Mouse (Mus musculus): ENCODE results near the gene Zswim3. TPM values are rescaled to one million over a fixed set of nuclear protein-coding genes. Genes with fewer than 3 reads are reported as not detected.

The Zswim3 gene
- polyA plus RNA-seq, 1 experiment from 2014 or later = 5.4 TPM

DNA sequence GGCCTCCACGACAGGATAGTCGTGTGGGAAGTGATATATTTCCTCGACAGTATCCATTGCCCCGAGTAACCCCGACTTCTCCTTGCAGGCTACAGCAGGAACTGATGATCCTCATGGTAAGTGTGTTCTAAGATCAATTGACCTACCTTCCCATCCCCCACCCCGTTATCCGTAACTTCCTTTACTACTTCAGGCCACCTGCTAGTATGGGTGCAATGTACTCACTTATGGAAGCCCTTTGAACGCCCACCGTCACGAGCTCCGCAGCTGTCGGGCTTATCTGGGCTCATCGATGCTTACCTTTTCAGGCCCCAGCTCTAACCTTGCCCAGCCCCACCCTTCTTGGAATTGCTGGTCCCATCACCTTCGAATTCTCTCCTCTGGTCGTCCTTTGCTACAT lies 34.6 kb upstream of the Zswim3 start:
- Histone ChIP-seq H3K27ac (ENCODE audit: poor library complexity, severe bottlenecking) (peak overlapping the region; percentile 61), H3K9me3 (replicated peaks) (no peaks in the 10 kb centered on the region), H3K4me1 (replicated peaks) (peaks cover 35% of the 10 kb centered on the region), H3K27me3 (replicated peaks) (no peaks in the 10 kb centered on the region), H3K36me3 (peaks cover 55% of the 10 kb centered on the region), H3K4me3 (peak overlapping the region; percentile 88), H3K9ac (peak overlapping the region; percentile 85), H3K4me2 (peak overlapping the region; percentile 95)
- ATAC-seq (ENCODE audit: insufficient number of reproducible peaks, low FRiP score) = no peak
- 2% methylated on average over 15 of the region's 15 CpGs for WGBS

DNA sequence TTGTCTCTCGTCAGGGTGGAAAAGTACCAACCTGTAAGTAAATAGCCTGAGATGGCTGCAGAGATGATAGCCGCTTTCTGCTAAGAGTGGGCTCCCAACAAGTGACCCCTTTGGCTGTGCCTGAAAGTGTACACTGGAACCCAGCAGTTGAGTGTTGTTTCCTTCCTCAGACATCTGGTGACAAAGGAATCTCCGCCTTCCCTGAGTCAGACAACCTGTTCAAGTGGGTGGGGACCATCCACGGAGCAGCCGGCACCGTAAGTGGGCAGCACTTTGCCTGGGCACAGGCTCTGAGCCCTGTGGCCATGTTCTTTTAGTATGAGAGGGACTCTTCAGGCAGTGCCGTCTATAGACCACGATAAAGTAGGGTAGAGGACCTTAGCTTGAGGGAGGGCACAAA lies 33.8 kb upstream of the Zswim3 start:
- peak overlapping the region; percentile 95 for H3K4me2 ChIP-seq
- peak overlapping the region; percentile 85 for H3K9ac ChIP-seq
- peak overlapping the region; percentile 88 for H3K4me3 ChIP-seq
- no peaks in the 10 kb centered on the region for H3K9me3 ChIP-seq (replicated peaks)
- H3K27ac ChIP-seq (ENCODE audit: poor library complexity, severe bottlenecking) = no peak overlapping the region
- 69% methylated on average over 8 of the region's 8 CpGs for WGBS
- peaks cover 47% of the 10 kb centered on the region for H3K36me3 ChIP-seq
- peaks cover 32% of the 10 kb centered on the region for H3K4me1 ChIP-seq (replicated peaks)
- no peaks in the 10 kb centered on the region for H3K27me3 ChIP-seq (replicated peaks)
- no peak for ATAC-seq (ENCODE audit: insufficient number of reproducible peaks, low FRiP score)

DNA sequence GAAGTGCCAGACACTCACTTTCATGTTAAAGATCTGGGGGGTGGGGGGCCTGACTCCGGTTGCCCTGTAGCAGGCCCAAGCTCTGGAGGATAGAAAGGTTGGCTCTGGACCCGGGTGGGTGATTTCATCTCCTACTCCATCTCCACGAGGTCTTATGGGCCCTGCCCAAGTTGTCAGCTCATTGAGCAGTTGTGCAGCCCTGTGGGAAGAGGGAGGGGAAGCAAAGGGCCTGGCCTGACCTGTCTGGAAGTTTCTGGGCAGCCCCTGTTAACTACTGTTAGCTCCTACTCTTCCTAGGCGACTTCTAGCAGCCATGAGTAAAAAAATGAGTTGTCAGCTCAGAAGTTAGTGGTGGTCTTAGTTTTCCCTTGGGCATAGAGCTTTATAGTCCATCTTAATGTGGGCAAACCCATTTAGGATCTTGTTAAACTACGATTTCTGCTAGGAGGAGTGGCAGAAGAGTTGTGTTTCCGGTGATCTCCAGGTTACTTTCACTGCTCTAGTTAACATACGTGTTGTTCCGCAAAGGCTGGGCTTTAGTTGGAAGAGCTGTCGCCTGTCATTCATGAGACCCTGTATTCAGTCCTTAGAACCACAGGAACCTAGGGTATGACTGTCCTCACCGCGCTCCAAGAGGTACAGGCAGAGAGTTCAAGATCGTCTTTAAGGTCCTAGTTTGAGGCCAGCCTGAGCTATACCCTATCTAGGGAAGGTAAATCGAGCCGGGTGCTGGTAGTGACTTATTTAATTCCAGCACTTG lies 31.5 kb upstream of the Zswim3 start:
- H3K27ac ChIP-seq (ENCODE audit: poor library complexity, severe bottlenecking) = no peak overlapping the region
- peaks cover 26% of the 10 kb centered on the region for H3K4me1 ChIP-seq (replicated peaks)
- no peak overlapping the region for H3K4me2 ChIP-seq
- 77% methylated on average over 14 of the region's 14 CpGs for WGBS
- H3K9me3 ChIP-seq (replicated peaks) = no peaks in the 10 kb centered on the region; the same call in 1 of the 2 replicates
- H3K36me3 ChIP-seq = peaks cover 24% of the 10 kb centered on the region
- no peak overlapping the region for H3K9ac ChIP-seq
- ATAC-seq (ENCODE audit: insufficient number of reproducible peaks, low FRiP score) = no peak
- H3K4me3 ChIP-seq = no peak overlapping the region
- peaks cover 13% of the 10 kb centered on the region; the same call in 1 of the 2 replicates for H3K27me3 ChIP-seq (replicated peaks)

DNA sequence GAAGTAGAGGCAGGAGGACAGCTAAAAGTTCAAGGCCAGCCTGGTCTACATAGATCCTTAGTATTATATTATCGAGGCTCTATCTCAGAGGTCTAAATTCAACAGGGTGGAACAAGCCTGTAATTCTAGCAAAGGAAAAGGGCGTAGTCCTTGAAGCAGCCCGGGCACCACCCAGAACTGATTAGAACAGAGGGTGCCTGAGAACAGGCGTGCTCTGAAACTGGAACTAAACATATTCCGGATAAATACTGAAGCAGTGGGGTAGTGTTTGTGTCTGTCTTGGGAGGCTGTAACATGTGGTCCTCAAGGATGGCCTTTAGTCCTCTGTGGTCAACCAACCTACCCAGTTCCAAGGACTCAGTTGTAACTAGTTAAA lies 30.9 kb upstream of the Zswim3 start:
- Histone ChIP-seq H3K4me2 (no peak overlapping the region), H3K9me3 (replicated peaks) (no peaks in the 10 kb centered on the region; the same call in 1 of the 2 replicates), H3K27me3 (replicated peaks) (peaks cover 13% of the 10 kb centered on the region; the same call in 1 of the 2 replicates), H3K4me3 (no peak overlapping the region), H3K27ac (ENCODE audit: poor library complexity, severe bottlenecking) (no peak overlapping the region), H3K4me1 (replicated peaks) (peaks cover 25% of the 10 kb centered on the region), H3K9ac (no peak overlapping the region), H3K36me3 (peaks cover 24% of the 10 kb centered on the region)
- no peak for ATAC-seq (ENCODE audit: insufficient number of reproducible peaks, low FRiP score)
- 64% methylated on average over 5 of the region's 5 CpGs for WGBS

DNA sequence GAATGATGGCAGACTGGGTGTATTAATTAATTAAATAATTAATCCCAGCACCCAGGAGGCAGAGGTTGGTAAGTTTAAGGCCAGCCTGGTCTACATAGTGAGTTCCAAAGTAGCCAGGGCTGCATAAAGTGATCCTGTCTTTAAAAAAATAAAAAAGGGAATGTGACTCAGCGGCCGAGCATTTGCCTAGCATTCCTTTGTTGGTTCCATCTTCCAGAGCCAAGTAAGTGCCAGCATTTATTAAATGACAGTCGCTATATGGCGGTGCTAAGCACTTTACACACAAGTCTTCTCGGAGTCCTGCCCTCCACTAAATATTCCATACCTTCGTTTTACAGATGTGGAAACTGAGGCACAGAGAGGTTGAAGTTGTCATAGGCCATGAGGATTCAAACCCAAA lies 28.8 kb upstream of the Zswim3 start:
- no peak for ATAC-seq (ENCODE audit: insufficient number of reproducible peaks, low FRiP score)

DNA sequence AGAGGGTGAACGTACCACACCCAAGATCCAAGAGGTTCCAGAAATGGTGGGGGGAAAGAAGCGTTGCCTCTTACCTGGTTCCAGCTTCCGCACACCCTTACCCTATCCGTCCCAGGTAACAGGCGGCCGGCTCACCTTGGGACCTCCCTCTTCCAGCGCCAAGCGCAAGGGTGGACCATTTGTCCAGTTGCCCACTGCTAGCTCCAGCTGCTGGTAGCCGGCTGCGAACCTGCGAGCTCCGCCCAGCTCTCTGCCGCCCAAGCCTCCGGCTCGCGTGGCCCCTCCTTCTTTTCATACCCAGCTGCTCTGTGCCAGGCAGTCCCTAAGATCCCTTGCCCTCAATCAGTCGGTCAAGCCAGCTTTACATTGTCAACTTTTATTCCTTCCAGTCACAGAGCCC lies 28.1 kb upstream of the Zswim3 start:
- H3K27me3 ChIP-seq (replicated peaks) = peaks cover 13% of the 10 kb centered on the region; the same call in 1 of the 2 replicates
- no peak for ATAC-seq (ENCODE audit: insufficient number of reproducible peaks, low FRiP score)
- no peak overlapping the region for H3K27ac ChIP-seq (ENCODE audit: poor library complexity, severe bottlenecking)
- peaks cover 8% of the 10 kb centered on the region for H3K4me1 ChIP-seq (replicated peaks)
- no peaks in the 10 kb centered on the region; the same call in 1 of the 2 replicates for H3K9me3 ChIP-seq (replicated peaks)
- WGBS = 60% methylated on average over 17 of the region's 17 CpGs
- H3K4me3 ChIP-seq = no peak overlapping the region
- peaks cover 16% of the 10 kb centered on the region for H3K36me3 ChIP-seq
- no peak overlapping the region for H3K4me2 ChIP-seq
- no peak overlapping the region for H3K9ac ChIP-seq

More for the DNA sequence above, 28.8 kb upstream of the Zswim3 start:
- Histone ChIP-seq H3K4me2 (no peak overlapping the region), H3K4me3 (no peak overlapping the region), H3K27ac (ENCODE audit: poor library complexity, severe bottlenecking) (no peak overlapping the region), H3K27me3 (replicated peaks) (peaks cover 13% of the 10 kb centered on the region; the same call in 1 of the 2 replicates), H3K9ac (no peak overlapping the region), H3K4me1 (replicated peaks) (peaks cover 15% of the 10 kb centered on the region), H3K9me3 (replicated peaks) (no peaks in the 10 kb centered on the region; the same call in 1 of the 2 replicates), H3K36me3 (peaks cover 23% of the 10 kb centered on the region)
- 80% methylated on average over 6 of the region's 6 CpGs for WGBS

DNA sequence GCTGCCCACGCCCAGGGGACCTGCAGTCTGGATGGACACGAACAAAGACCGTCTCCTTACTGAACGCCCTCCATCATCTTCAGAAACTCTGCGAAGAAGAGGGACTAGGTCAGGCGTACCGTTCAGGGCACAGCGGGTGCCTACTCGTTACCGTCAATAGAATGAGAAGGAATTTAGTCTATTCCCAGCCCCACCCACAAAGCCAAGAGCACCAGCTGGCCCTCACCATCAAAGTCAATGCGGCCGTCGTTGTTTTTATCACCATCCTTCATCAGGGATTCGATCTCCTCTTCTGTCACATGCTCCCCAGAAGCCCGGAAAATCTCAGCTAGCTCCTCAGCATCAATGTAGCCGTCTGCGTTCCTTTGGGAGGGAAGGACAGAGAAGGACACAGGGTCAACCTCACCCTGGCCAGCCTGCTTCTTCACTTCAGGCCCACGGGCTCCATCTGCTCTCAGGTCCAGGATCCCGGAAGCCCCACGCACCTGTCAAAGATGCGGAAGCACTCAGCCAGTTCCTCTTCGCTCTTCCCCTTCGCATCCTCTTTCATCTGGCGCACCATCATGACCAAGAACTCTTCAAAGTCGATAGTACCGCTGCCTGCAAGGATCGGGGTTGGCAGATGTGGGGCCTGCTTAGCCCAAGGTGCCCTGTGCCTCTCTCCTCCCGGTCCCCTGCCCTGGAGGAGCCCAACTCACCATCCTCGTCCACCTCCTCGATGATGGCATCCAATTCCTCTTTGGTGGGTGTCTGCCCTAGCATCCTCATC lies 27.5 kb upstream of the Zswim3 start:
- ATAC-seq (ENCODE audit: insufficient number of reproducible peaks, low FRiP score) = no peak

DNA sequence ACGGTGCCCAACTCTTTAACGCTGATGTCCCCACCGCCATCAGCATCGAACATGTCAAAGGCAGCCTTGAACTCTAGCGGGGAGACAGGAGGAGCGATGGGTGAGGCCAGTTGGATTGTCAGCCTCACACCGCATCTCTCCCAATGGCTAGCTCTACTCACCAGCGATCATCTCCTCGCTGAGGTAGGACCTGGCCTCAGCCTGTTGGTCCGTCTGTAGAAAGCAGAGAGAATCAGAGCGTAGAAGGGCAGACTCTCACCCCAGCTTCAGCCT lies 26.9 kb upstream of the Zswim3 start:
- H3K36me3 ChIP-seq = peaks cover 5% of the 10 kb centered on the region
- no peaks in the 10 kb centered on the region for H3K4me1 ChIP-seq (replicated peaks)
- no peak overlapping the region for H3K4me2 ChIP-seq
- no peak for ATAC-seq (ENCODE audit: insufficient number of reproducible peaks, low FRiP score)
- 86% methylated on average over 11 of the region's 11 CpGs for WGBS
- no peak overlapping the region for H3K4me3 ChIP-seq
- peaks cover 13% of the 10 kb centered on the region; the same call in 1 of the 2 replicates for H3K27me3 ChIP-seq (replicated peaks)
- H3K9me3 ChIP-seq (replicated peaks) = no peaks in the 10 kb centered on the region; the same call in 1 of the 2 replicates
- H3K27ac ChIP-seq (ENCODE audit: poor library complexity, severe bottlenecking) = no peak overlapping the region
- H3K9ac ChIP-seq = no peak overlapping the region

More for the DNA sequence above, 27.5 kb upstream of the Zswim3 start:
- WGBS = 76% methylated on average over 30 of the region's 30 CpGs
- H3K9ac ChIP-seq = no peak overlapping the region
- peaks cover 2% of the 10 kb centered on the region for H3K4me1 ChIP-seq (replicated peaks)
- H3K9me3 ChIP-seq (replicated peaks) = no peaks in the 10 kb centered on the region; the same call in 1 of the 2 replicates
- H3K4me3 ChIP-seq = no peak overlapping the region
- no peak overlapping the region for H3K27ac ChIP-seq (ENCODE audit: poor library complexity, severe bottlenecking)
- H3K4me2 ChIP-seq = no peak overlapping the region
- peaks cover 10% of the 10 kb centered on the region for H3K36me3 ChIP-seq
- peaks cover 13% of the 10 kb centered on the region; the same call in 1 of the 2 replicates for H3K27me3 ChIP-seq (replicated peaks)

DNA sequence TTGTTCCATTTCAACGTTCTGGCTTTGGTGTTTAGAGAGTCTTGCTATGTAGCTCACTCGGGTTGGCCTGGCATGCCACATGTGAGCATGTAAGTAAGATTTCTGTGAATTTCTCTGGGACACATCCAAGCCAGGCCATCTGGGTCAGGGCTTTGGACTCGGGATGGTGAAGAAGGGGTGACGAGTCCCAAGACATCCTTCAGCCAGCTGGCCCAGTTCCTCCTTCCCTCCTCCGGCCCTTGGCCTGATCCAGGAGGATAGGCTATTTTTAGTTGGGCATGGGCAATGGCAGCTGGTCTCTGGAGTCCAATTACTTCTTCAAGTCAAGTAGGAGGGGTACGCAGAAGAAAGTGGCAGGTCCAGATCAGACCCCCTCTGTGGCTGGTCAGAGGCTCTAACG lies 26.1 kb upstream of the Zswim3 start:
- 71% methylated on average over 7 of the region's 7 CpGs for WGBS

DNA sequence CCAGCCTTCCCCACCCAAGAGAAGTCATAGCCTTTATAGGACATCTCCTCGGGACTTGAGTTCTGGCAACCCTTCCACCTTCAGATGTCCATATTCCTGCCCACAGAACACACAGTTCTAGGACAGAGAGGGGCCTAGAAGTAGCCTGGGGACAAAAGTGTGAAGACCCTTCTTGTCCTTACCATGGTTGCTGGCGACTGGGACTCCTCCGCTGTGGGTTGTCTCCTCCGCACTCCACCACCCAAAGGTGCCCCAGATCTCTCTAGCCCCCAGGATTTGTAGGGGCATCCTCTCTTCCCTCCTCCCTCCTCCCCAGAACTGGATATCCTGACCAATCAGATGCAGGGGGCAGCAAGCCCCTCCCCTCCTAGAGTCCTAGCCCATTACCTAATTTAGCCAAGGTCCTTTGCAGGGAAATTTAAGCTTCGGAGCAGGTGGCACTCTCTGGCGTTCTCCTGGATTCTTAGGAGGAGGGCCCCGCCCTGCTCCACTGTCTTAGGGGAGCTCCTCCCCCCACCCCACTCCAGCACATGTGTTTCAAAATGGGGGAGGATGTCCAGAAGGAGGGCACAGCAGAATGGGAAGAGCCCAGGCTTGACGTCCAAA lies 25.3 kb upstream of the Zswim3 start, which contains the start of gene Tnnc2:
Gene Tnnc2 (minus strand): TSS at position 487 of the 606 bp plus-strand sequence.
- Histone ChIP-seq H3K36me3 (no peaks in the 10 kb centered on the region), H3K4me3 (no peak within 1 kb of the TSS), H3K4me2 (no peak within 1 kb of the TSS), H3K4me1 (replicated peaks) (peaks cover 1% of the 10 kb centered on the region), H3K27ac (ENCODE audit: poor library complexity, severe bottlenecking) (no peak within 1 kb of the TSS), H3K9ac (no peak within 1 kb of the TSS), H3K27me3 (replicated peaks) (peaks cover 13% of the 10 kb centered on the region; the same call in 1 of the 2 replicates), H3K9me3 (replicated peaks) (no peaks in the 10 kb centered on the region; the same call in 1 of the 2 replicates)
- no peak for ATAC-seq (ENCODE audit: insufficient number of reproducible peaks, low FRiP score)
- 65% methylated on average over 8 of the region's 8 CpGs for WGBS

More for the DNA sequence above, 26.1 kb upstream of the Zswim3 start:
- Histone ChIP-seq H3K4me1 (replicated peaks) (no peaks in the 10 kb centered on the region), H3K9me3 (replicated peaks) (no peaks in the 10 kb centered on the region; the same call in 1 of the 2 replicates), H3K4me3 (no peak overlapping the region), H3K9ac (no peak overlapping the region), H3K27ac (ENCODE audit: poor library complexity, severe bottlenecking) (no peak overlapping the region), H3K27me3 (replicated peaks) (peaks cover 13% of the 10 kb centered on the region; the same call in 1 of the 2 replicates), H3K36me3 (no peaks in the 10 kb centered on the region), H3K4me2 (no peak overlapping the region)
- ATAC-seq (ENCODE audit: insufficient number of reproducible peaks, low FRiP score) = no peak

DNA sequence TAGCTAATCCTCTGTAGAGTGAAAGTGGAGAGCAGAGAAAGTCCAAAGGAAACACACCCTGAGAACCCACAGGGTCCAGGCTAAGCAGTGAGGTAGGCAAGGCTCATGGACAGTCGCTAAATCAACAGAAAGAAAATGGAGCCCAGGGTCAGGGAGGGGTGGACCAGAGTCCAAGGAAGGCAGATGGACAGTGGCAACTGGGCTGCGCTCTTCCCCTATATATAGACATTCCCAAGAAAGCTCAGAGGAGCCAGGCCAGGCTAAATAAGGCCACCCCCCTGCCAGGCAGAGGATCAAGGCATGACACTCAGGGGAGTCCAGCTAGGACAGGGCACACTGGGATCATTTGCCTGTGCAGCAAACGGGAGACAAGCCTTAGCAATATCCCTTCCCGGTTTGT lies 23.0 kb upstream of the Zswim3 start:
- WGBS = 55% methylated on average over 4 of the region's 4 CpGs
- no peak for ATAC-seq (ENCODE audit: insufficient number of reproducible peaks, low FRiP score)
- Histone ChIP-seq H3K27ac (ENCODE audit: poor library complexity, severe bottlenecking) (no peak overlapping the region), H3K9ac (no peak overlapping the region), H3K27me3 (replicated peaks) (peaks cover 7% of the 10 kb centered on the region; the same call in 1 of the 2 replicates), H3K4me3 (no peak overlapping the region), H3K4me2 (no peak overlapping the region), H3K9me3 (replicated peaks) (no peaks in the 10 kb centered on the region; the same call in 1 of the 2 replicates), H3K36me3 (no peaks in the 10 kb centered on the region), H3K4me1 (replicated peaks) (peaks cover 11% of the 10 kb centered on the region)
